Mouse (Mus musculus) cerebellum, postnatal 36 days (tissue): ENCODE data around the gene Olfr802.

ENCODE experiments used
- DNase-seq, 2 experiments: peaks; one replicate each; pipeline ENCODE4 v3.0.0; 2021 to 2022; ENCODE audit warnings: mixed read lengths in 2 of 2

Olfr802 gene

DNA sequence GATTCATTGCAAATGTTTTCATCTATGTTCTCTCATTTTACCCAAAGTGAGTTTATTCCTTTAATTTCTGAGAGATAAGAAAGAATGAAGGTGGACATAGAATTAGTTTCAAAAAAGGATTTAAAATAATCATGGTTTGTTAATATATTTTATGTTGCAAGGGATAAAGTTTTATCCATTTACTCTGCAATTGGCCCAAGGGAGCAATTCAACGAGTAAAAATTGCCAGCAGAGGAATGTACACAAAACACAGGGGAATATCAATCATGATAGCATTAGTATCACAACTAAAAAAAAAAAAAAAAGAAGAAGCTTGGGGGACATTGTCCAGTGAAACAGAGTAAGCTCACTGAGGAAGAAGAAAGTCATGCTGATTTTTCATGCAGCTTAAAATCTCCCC is at the start of gene Olfr802:
Olfr802 (minus strand) TSS at position 101 of the 400 bp plus-strand sequence.
- no peak for DNase-seq

DNA sequence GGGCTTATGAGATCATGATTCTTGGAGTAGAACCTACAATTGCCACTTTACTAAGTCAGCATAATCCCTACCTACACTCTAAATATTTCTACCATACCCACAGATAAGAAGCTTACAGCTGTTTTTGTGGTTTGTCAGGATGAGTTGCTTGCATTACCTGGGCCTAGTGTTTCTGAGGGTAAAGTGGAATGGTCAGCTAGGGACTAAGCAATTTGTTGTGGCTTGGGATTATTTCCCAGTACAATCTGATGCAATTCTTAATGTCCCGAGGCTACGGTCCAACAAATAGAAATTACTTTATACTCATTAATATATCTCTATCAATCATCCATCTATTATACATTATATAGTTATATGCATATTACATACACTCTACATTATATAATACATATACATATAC is 41.3 kb upstream of the Olfr802 start, which contains the start of gene Olfr805:
Olfr805 (minus strand) TSS at position 101 of the 400 bp plus-strand sequence.
- DNase-seq, result no peak

DNA sequence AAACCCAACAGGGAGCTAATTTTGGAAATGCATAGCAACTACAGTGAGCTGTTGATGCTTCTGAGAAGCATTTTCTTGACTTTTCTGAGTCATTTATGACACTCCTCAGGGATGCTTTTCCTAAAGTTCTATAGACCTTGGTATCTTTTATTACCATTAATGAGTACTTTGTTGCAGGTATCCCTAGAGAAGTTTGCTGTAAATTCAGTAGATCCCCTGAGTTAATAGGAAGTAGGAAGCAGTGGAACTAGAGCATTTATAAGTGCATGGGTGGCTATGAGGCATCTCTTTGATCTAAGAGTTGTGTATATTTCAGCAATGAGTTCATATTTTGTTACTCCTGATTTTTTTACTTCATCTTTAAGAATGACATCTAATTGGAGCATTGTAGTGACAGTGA is 14.9 kb upstream of the Olfr802 start, which contains the start of gene Olfr804:
Olfr804 (plus strand) TSS at position 301 of the 400 bp plus-strand sequence.
- no peak for DNase-seq

DNA sequence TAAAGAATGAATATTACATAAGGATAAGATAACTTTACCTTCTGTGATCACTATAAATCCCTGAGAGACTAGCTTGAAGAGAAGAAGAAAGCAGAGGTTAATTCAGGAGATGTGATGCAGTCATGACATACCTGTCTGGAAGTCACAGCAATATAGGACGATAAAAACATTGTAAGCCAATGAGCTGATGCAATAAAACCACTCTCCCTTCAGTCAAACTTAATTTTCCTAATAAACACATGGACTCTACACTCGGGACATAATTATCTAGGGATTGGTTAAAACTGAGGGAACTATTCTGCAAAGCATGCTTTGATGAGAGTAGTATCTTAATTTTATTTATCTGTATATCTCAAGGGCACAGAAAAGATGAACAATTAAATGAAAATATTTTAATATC is 6.2 kb upstream of the Olfr802 start, which contains the start of gene Olfr803:
Olfr803 (minus strand) TSS at position 101 of the 400 bp plus-strand sequence.
- DNase-seq, result no peak

DNA sequence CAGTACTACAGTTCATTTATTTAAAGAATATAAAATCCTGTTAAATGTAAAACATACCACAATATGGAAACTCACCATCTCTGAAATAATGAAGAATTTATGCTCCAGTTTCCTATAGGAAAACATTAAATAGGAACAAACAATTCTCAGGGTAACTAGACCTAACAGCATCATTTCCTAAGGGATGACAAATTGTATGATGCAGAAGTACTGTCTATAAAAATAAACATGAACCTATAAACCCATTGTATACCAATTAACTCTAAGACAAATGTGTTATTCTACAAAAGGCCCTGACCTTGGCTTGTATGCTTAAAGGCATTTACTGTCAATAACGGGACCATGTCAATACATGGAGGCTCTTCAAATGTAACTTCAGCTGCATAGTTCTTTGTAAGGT is 14.2 kb downstream of the Olfr802 start, which contains the start of gene Olfr801:
Olfr801 (minus strand) TSS at position 101 of the 400 bp plus-strand sequence.
- no peak for DNase-seq

DNA sequence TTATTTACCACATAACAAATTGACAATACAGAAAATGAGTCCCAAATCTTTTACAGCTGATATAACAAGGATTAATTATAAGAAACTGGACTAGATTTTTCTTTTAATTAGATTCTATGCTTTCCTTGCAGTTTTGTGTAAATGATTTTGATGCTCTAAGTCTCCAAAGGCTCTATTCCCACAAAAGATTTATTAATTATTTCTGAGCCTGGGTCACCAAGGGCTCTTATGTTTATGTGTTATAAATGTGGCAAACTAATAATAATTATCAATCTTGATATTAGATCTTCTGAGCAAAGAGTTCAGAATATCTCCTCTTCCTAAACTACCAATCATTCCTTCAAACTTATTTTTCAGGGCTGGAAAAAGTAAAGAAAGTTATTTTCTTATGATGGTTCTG is 30.6 kb downstream of the Olfr802 start, which contains the start of gene Olfr800:
Olfr800 (plus strand) TSS at position 301 of the 400 bp plus-strand sequence.
- no peak for DNase-seq

DNA sequence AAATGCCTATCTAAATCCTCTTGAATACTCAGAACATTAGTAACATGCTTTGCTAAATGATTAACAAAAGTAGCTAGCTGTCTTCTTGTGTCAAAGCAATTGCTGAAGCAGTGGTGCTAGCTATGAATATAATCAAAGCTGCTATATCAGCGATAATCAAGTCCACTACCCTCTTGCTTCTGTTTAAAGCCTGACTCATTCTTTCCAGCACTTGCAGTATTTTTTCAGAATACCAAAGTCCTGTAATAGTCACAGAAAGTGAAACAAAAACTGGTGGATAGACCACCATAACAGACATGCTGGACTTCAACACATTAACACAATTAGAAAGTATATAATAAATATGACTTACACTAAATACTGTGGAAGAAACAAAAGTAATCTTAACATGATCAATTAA is 36.2 kb downstream of the Olfr802 start:
- no peak for DNase-seq

DNA sequence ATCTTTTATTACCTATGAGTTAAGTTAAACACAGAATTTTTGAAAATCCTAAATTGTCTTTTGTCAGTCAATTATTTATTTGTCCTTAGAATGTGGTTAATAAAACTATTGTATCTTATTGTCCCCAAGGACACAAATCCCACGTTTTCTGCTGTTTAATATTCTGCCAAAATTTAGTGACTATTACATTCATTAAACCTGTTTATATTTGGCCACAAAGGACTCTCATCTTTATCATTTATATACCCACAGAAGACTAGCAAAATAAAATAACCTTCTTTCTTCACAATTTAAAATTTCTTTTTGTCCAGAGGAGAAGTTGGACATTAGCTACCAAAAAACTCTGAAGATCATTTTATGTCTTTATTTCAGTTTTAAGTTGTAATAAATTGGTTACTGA is 50.8 kb downstream of the Olfr802 start, which contains the start of gene Olfr799:
Olfr799 (plus strand) TSS at position 301 of the 400 bp plus-strand sequence.
- no peak for DNase-seq

DNA sequence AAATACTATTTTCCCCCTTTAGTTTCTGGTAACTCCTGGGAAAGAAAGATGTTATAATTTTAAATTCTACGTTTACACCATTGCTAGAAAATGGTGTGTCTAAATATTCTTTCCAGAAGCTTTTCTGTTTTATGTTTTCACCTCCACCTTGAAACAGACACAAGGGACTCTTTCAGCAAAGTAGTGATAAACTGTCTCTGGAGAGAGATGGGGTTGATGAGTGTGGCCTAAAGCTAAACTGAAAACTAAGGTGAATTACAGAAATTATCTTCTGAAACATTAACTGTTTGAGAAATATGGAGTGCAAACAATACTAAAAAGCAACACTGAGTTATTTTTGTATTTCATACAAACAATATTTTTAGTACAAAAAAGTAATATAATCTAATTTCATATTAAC is 60.1 kb downstream of the Olfr802 start, which contains the start of gene Olfr798:
Olfr798 (minus strand) TSS at position 101 of the 400 bp plus-strand sequence.
- DNase-seq, result no peak
